Mouse (Mus musculus): Measurements from ENCODE around the gene Cd81. TPM values are rescaled to one million over a fixed set of nuclear protein-coding genes. Genes with fewer than 3 reads are reported as not detected.

Gene Cd81
- total and polyA plus RNA-seq, 2 experiments from 2014 or later = 811 to 1,316 TPM

DNA sequence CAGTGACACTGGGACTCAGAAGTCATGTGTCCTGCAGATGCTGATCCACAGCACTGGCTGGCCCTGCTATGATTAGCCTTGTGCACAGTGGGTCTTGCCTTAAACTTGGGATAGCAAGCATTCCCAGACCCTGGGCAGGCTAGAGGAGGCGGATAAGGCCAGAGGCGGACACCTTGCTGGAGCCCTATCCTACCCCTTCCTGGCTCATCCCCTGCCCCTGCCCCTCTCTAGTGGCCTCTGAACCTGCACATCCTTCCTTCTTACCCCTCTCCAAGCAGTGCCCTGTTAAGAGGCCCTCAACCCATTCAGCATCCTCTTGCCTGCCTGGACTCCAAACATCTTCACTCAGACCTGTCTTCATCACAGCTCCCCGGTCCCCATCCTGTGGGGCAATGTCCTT lies 12.0 kb upstream of the Cd81 start:
- 81% methylated on average over 3 of the region's 3 CpGs for WGBS
- DNase-seq (ENCODE audit: low spot score) (no peak), ATAC-seq (ENCODE audit: insufficient read depth, low read depth) (no peak)
- Histone ChIP-seq H3K4me1 (ENCODE audit: control insufficient read depth, insufficient read depth) (peaks cover 31% of the 10 kb centered on the region), H3K9ac (replicated peaks; ENCODE audit: low read depth, low read length) (no peak overlapping the region), H3K27ac (ENCODE audit: low read depth) (peak overlapping the region; percentile 82), H3K4me3 (ENCODE audit: low read depth, low read length) (no peak overlapping the region), H3K4me2 (ENCODE audit: low read depth, low read length) (no peak overlapping the region), H3K9me3 (replicated peaks; ENCODE audit: control insufficient read depth, low read length) (no peaks in the 10 kb centered on the region), H3K36me3 (replicated peaks; ENCODE audit: control insufficient read depth, insufficient read depth, low read length) (no peaks in the 10 kb centered on the region), H3K27me3 (ENCODE audit: control insufficient read depth, insufficient read depth, low read length) (no peaks in the 10 kb centered on the region)
- TF ChIP-seq EP300 (IDR thresholded peaks at IDR 0.05; ENCODE audit: low read depth) (no peak), CTCF (IDR thresholded peaks at IDR 0.05; ENCODE audit: low read depth) (no peak)

DNA sequence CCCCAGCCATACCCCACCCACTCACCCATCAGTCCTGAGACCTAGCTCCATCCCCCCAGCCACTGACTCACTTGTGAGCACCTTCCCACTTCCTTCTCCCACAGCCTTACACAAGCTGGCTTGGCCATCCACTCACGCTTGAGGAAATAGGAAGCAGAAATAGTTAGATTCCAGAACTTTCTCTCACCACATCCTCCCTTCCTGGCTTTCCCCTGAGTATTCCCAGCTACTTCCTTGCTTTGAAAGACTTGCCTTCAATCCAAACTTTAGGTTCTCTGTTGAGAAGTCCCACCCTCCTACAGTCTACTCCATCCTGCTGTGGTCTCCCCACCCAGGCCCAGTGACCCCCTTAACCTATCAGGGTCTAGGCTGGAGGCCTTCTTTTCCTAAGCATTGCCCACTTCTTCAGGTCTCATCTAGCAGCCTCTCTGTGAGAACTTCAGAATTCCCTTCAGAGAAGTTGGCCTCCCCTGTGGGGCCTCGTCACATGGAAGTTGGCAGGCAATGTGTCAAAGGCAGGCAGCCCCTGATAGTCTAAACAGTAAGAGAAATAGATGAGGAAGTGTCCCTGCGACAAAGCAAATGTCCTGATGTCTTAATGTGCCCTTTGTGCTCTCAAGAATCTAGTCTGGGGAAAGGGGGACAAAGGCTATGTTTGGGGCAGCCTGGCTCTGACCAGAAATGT lies 11.3 kb upstream of the Cd81 start:
- ATAC-seq (ENCODE audit: insufficient read depth, low read depth) (peak; percentile 19; the same call in 1 of the 2 replicates), DNase-seq (ENCODE audit: low spot score) (peak; percentile 57)
- H3K27me3 ChIP-seq (ENCODE audit: control insufficient read depth, insufficient read depth, low read length) = no peaks in the 10 kb centered on the region
- 26% methylated on average over 3 of the region's 3 CpGs for WGBS
- H3K9ac ChIP-seq (replicated peaks; ENCODE audit: low read depth, low read length) = no peak overlapping the region
- H3K27ac ChIP-seq (ENCODE audit: low read depth) = peak overlapping the region; percentile 82
- H3K4me1 ChIP-seq (ENCODE audit: control insufficient read depth, insufficient read depth) = peaks cover 31% of the 10 kb centered on the region
- H3K4me2 ChIP-seq (ENCODE audit: low read depth, low read length) = no peak overlapping the region
- H3K36me3 ChIP-seq (replicated peaks; ENCODE audit: control insufficient read depth, insufficient read depth, low read length) = no peaks in the 10 kb centered on the region
- TF ChIP-seq EP300 (IDR thresholded peaks at IDR 0.05; ENCODE audit: low read depth) = peak; percentile 33; the same call in 1 of the 2 replicates
- TF ChIP-seq CTCF (IDR thresholded peaks at IDR 0.05; ENCODE audit: low read depth) = no peak
- H3K4me3 ChIP-seq (ENCODE audit: low read depth, low read length) = no peak overlapping the region
- no peaks in the 10 kb centered on the region for H3K9me3 ChIP-seq (replicated peaks; ENCODE audit: control insufficient read depth, low read length)

DNA sequence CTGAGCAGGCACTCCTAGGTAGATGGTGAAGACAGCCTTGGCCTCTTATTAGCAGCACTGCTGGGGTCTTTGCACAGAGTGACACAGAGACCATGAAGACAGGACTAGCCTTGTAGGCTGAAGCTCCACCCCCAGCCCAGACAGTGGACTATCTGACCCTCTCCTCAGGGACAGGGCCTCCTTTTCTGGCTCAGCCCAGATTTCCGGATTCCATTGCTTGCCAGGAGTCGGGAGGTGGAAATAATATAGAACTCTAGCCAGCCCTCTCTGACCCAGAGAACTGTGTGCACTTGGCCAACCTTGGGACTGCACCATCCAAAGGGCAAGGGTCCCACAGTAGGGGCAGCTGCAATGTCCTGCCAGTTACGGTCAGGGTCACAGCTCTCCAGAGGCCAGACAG lies 10.4 kb upstream of the Cd81 start:
- TF ChIP-seq CTCF (IDR thresholded peaks at IDR 0.05; ENCODE audit: low read depth) = no peak
- peak; percentile 70 for TF ChIP-seq EP300 (IDR thresholded peaks at IDR 0.05; ENCODE audit: low read depth)
- peaks cover 31% of the 10 kb centered on the region for H3K4me1 ChIP-seq (ENCODE audit: control insufficient read depth, insufficient read depth)
- H3K27ac ChIP-seq (ENCODE audit: low read depth) = peak overlapping the region; percentile 82
- no peaks in the 10 kb centered on the region for H3K36me3 ChIP-seq (replicated peaks; ENCODE audit: control insufficient read depth, insufficient read depth, low read length)
- no peak overlapping the region for H3K4me3 ChIP-seq (ENCODE audit: low read depth, low read length)
- DNase-seq (ENCODE audit: low spot score) (peak; percentile 86), ATAC-seq (ENCODE audit: insufficient read depth, low read depth) (peak; percentile 89)
- H3K9ac ChIP-seq (replicated peaks; ENCODE audit: low read depth, low read length) = 0 out of 2 replicates have a peak overlapping the region, but pooled peaks have one; percentile 21
- 9% methylated on average over 3 of the region's 3 CpGs for WGBS
- no peak overlapping the region; the same call in 1 of the 2 replicates for H3K4me2 ChIP-seq (ENCODE audit: low read depth, low read length)
- H3K27me3 ChIP-seq (ENCODE audit: control insufficient read depth, insufficient read depth, low read length) = no peaks in the 10 kb centered on the region
- H3K9me3 ChIP-seq (replicated peaks; ENCODE audit: control insufficient read depth, low read length) = no peaks in the 10 kb centered on the region

DNA sequence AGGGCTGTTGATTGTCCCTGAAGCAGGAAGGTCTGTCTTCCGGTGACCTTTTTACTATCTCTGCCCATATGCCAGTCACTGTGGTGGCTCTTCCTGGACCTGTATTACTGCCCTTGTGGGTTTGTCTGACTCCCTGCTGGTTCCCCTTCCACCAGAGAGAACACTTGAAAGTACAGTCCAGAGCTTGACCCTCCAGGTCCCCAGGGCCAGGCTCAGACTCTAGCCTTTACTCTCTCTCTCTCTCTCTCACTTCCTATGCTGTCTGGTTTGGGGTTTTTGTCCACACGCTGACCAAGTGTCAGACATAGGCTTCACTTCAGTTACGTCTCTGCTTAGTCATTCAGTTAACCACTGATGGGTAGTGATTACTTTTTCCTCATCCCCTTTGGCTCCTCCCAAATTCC lies 9.6 kb upstream of the Cd81 start:
- 56% methylated on average over 3 of the region's 3 CpGs for WGBS
- no peak for DNase-seq (ENCODE audit: low spot score)
- H3K27ac ChIP-seq (ENCODE audit: low read depth) = peak overlapping the region; percentile 82

DNA sequence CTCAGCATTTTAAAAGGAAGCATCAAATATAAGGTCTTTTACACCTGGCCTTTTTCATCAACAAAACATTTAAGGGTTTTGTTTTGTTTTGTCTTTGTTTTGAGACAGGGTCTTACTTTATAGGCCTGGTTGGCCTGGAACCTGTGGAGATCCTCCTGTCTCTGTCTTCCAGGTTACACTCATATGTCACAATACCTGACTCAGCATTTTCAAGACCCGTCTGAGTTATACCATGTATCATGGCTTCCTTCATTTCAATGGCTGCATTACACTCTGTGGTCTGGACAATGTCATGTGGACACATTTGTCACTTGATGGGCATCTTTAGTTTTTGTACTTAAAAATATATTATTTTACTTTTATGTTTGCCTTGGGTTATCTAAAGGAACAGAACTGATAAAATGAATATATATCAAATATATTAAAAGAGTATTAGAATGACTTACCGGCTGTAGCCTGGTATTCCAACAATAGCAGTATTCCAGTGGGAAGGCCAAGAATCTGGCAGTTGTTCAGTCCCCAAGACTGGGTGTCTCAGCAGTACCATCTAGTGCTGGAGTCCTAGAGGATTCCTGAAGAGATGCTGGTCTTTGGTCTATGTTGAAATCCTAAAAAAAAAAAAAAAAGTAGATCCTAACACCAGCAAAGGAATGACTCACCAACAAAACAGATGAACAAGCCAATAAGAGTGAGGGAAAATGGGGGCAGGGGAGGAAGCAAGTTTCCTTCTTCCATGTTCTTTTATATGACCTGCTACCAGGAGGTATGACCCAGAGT lies 8.3 kb upstream of the Cd81 start:
- no peak overlapping the region for H3K4me2 ChIP-seq (ENCODE audit: low read depth, low read length)
- DNase-seq (ENCODE audit: low spot score) (no peak), ATAC-seq (ENCODE audit: insufficient read depth, low read depth) (no peak)
- H3K27me3 ChIP-seq (ENCODE audit: control insufficient read depth, insufficient read depth, low read length) = no peaks in the 10 kb centered on the region
- no peak overlapping the region for H3K27ac ChIP-seq (ENCODE audit: low read depth)
- TF ChIP-seq EP300 (IDR thresholded peaks at IDR 0.05; ENCODE audit: low read depth) (no peak), CTCF (IDR thresholded peaks at IDR 0.05; ENCODE audit: low read depth) (no peak)
- no peak overlapping the region for H3K9ac ChIP-seq (replicated peaks; ENCODE audit: low read depth, low read length)
- WGBS = 80% methylated on average over 2 of the region's 2 CpGs
- no peaks in the 10 kb centered on the region for H3K36me3 ChIP-seq (replicated peaks; ENCODE audit: control insufficient read depth, insufficient read depth, low read length)
- peaks cover 33% of the 10 kb centered on the region for H3K4me1 ChIP-seq (ENCODE audit: control insufficient read depth, insufficient read depth)
- no peaks in the 10 kb centered on the region for H3K9me3 ChIP-seq (replicated peaks; ENCODE audit: control insufficient read depth, low read length)
- H3K4me3 ChIP-seq (ENCODE audit: low read depth, low read length) = no peak overlapping the region

More for the DNA sequence above, 9.6 kb upstream of the Cd81 start:
- Histone ChIP-seq H3K4me1 (ENCODE audit: control insufficient read depth, insufficient read depth) (peaks cover 31% of the 10 kb centered on the region), H3K4me3 (ENCODE audit: low read depth, low read length) (no peak overlapping the region), H3K4me2 (ENCODE audit: low read depth, low read length) (no peak overlapping the region), H3K9ac (replicated peaks; ENCODE audit: low read depth, low read length) (no peak overlapping the region), H3K27me3 (ENCODE audit: control insufficient read depth, insufficient read depth, low read length) (no peaks in the 10 kb centered on the region), H3K9me3 (replicated peaks; ENCODE audit: control insufficient read depth, low read length) (no peaks in the 10 kb centered on the region), H3K36me3 (replicated peaks; ENCODE audit: control insufficient read depth, insufficient read depth, low read length) (no peaks in the 10 kb centered on the region)
- no peak for ATAC-seq (ENCODE audit: insufficient read depth, low read depth)
- TF ChIP-seq CTCF (IDR thresholded peaks at IDR 0.05; ENCODE audit: low read depth) = no peak
- no peak for TF ChIP-seq EP300 (IDR thresholded peaks at IDR 0.05; ENCODE audit: low read depth)

All from heart, postnatal 0 days (tissue).